Mouse (Mus musculus): ENCODE results near the gene AW011738.

AW011738 gene

DNA sequence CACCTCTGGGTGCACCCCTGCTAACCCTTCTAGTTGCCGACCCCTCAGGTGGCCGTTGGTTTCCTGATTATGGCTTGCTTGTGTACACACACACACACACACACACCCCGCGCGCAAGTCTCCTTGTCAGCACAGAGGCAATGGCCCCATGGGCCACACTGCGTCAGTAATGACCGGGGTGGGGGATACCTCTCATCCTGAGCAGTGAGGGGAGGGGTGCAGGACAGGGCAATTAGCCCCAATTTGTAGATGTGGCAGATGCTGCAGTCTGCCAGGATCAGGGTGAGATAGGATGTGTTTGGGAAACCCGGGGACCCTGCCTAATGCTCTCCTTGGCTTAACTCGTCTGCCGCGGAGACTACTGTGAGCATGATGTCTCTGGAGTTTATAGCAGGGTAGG is 46.5 kb downstream of the AW011738 start:
- no peak for DNase-seq (ENCODE audit: low spot score in 2 of 2)

DNA sequence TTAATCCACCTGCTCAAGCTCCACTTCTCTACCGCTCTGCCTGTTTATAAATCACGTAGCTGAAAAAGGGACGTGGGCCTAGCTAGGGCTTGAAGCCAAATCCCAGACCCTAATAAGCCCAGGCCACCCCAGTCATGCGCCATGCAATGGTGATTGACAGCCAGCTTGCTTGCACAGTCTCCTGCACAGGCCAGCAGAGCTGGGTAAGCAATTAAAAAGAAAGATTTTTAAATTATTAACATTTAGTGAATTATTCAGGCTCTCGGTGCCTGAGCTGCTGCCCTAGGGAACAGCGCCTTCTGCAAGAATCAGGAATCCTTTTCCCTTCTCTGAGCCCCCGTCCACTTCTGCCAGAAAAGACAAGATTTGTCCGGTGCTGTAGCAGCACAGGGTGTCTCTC is 48.0 kb downstream of the AW011738 start:
- DNase-seq (ENCODE audit: low spot score in 2 of 2) = no peak

DNA sequence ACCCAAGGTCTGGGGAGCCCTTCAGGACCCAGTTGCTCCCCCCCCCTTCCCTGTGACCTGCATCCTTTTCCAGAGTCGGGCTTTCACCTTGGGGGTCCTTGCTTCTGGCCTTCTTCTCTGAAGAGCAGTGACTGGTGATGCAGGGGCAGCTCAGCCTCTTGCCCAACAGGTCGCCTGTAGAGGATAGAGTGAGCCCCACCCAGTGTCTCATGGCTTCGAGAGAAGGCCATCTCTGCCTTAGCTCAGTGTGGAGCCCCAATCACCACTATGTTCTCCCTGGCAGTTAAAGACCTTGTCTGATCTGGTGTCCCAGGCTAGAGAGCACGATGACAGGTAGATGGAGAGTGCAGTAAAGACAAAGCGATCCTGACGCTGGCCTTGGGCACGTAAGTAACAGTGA is 49.0 kb downstream of the AW011738 start:
- DNase-seq (ENCODE audit: low spot score in 2 of 2) = no peak

DNA sequence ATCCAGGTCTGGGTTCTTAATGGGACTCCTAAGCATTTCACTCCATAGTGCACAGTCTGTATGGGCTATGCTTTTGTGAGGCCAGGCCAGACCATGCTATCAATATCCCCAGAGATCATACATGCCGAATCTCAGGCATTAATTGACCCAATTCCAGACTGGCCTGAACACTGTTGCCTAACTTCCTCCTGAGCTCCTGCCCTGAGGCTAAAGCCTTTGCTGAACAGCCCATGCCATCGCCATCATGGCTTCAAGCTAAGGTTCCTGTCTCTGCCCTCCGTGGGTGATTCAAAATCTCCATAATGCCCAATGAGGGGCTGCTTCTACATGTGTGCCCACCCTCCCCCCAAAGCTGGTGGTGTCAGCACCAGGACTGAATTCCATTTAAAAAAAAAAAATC is 49.5 kb downstream of the AW011738 start:
- DNase-seq (ENCODE audit: low spot score in 2 of 2) = no peak

DNA sequence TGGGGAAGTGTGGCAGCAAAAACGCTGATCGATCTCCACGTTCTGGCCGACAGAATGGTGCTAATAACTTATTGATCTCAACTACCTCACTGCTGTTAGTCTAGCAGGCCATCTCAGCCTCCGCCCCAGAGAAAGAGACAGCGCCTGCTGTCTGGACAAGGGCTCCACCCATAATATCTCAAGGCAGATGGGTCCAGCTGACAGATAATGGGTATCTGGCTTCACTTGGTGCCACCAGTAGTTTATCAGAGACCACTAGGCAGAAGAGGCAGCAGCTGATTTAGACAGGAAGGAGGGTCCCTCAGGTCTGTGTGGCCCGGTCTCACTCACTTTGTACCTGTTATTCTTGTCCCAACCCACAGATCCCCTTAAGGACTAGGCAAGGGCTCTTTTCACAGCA is 49.9 kb downstream of the AW011738 start:
- DNase-seq (ENCODE audit: low spot score in 2 of 2) = no peak

DNA sequence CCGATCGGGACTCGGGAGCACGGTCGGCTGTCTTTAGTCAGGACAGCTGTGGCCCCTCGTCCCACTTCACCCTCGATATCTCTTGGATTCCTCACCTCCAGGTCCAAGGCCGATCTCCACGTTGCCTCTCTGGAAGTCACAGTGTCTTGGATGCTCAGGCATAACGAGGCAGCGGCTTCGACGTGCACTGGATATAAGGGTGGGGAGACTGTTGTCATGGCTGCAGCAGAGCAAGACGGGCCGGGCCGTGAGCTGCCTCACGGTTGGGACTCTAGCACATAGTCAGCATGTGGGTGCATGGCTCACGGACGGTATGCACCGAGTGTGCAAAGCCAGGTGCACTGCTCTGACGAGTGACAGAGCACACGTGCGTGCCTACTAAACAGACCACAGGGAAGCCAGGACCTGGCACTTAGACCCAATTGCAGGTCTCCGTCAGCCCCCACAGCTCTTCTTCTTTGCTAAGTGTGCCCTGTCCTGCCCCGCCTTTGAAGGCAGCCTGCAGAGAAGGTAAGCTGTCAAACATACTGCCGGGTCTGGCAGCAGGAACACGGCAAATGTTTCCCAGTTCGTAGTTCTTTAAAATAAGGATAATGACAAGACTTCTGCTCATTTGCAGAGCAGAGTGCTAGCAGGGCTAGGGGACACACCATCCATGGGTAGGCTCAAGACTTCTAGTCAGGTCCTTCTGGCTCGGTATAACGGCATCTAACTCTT is 51.4 kb downstream of the AW011738 start:
- DNase-seq (ENCODE audit: low spot score in 2 of 2) = no peak

Measured in urinary bladder, adult 18-20 months (tissue).